Mouse (Mus musculus): ENCODE results near the gene Pcnx3. TPM values are rescaled to one million over a fixed set of nuclear protein-coding genes. Genes with fewer than 3 reads are reported as not detected.

Gene Pcnx3
- total RNA-seq, 2 experiments from 2014 or later, result 66.3 to 72.2 TPM

- DNase-seq (ENCODE audit: low spot score in 2 of 2), result no peak
Measured at GRCm38 (mm10) chr19:5685431-5685830, 3.3 kb downstream of the Pcnx3 start.

GRCm38 (mm10) chr19:5684985-5685384 lies 3.7 kb downstream of the Pcnx3 start:
- no peak for DNase-seq (ENCODE audit: low spot score in 2 of 2)

DNA sequence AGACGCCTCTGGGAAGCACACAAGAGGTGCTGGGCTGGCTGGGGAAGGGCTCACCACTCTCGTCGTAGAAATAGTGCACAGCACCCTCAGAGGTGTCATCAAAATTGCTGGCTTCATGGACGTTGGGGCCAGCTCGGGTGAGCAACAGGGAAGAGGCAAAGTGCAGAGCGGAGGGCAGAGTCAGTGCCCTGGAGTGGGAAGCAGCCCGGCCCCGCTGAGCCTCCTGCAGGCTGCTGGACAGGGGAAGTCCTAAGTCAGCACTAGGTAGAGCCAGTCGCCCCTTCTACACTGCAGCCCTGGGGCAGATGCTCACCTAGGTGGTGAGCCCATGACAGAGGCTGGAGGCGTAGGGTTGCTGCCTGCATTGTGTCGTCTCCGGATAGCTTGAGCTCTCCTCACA lies 4.5 kb downstream of the Pcnx3 start:
- no peak for DNase-seq (ENCODE audit: low spot score in 2 of 2)

GRCm38 (mm10) chr19:5680432-5680831 lies 8.3 kb downstream of the Pcnx3 start:
- no peak for DNase-seq (ENCODE audit: low spot score in 2 of 2)

DNA sequence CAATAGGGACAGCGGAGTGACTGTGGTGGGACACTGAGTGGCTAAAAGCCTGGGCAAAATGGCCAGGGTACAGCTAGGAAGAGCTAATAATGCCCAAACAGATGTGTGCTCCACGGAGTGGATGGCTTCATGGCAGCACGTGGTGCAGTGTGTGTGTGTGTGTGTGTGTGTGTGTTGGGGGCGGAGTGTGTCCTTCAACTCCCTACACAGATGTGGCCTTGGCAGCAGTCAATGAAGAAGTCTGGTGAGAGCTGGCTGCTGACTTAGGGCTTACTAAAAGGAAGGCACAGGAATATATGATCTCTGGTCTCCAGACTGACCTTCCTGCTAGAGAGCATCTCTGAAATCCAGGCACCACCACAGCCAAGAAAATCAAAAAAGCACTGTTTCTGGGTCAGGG lies 20.3 kb downstream of the Pcnx3 start:
- DNase-seq (ENCODE audit: low spot score in 2 of 2), result no peak

DNA sequence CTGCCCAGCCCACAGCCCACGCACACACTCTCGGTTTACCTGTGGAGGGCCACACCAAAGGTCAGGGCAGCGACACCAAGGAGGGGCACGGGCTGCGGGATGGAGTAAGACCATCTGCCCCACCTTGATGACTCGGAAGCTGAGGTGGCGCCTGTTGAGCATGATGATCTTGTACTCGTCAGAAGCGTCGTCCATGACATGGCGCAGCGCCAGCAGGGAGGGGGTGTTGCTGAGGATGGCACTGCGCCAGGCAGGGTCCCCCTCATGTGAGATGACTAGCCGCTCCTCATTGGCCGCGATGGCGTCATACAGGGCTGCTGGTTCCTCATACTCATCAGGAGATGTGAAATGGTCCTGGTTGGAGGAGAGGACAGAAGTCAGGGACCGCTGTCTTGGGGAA lies 22.3 kb downstream of the Pcnx3 start:
- no peak for DNase-seq (ENCODE audit: low spot score in 2 of 2)

DNA sequence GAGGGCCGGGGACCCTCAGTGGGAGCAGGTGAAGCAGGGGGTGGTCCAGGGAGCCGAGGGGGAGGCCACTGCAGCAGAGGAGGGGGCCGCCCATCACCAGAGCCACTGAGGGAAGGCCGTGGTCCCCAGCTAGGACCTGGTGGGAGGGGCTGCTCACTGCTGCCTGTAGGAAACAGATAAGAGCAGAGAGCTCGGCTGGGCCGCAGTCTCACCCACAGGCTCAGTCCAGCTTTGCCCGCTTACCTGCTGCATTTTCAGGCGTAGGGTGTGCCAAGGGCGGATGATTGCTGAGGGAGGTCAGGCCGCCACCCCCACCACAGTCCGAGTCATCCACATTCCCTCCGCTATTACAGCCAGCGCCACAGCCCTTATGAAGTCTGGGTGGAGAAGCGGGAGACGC lies 23.2 kb downstream of the Pcnx3 start:
- no peak for DNase-seq (ENCODE audit: low spot score in 2 of 2)

- no peak for DNase-seq (ENCODE audit: low spot score in 2 of 2)
Measured at GRCm38 (mm10) chr19:5664669-5665257, 23.9 kb downstream of the Pcnx3 start.

- peak; percentile 62 to 77 for DNase-seq (ENCODE audit: low spot score in 2 of 2)
Measured at GRCm38 (mm10) chr19:5662981-5663913, 25.5 kb downstream of the Pcnx3 start, which contains the start of gene Sipa1. Gene Sipa1, minus strand, starts transcription at chr19:5663707.

GRCm38 (mm10) chr19:5662310-5662709 lies 26.4 kb downstream of the Pcnx3 start:
- DNase-seq (ENCODE audit: low spot score in 2 of 2), result no peak

GRCm38 (mm10) chr19:5660942-5661751 lies 27.6 kb downstream of the Pcnx3 start:
- peak in 1 of 2 experiments; percentile 39 for DNase-seq (ENCODE audit: low spot score in 2 of 2)

GRCm38 (mm10) chr19:5654720-5655298 lies 33.9 kb downstream of the Pcnx3 start:
- DNase-seq (ENCODE audit: low spot score in 2 of 2), result no peak

DNA sequence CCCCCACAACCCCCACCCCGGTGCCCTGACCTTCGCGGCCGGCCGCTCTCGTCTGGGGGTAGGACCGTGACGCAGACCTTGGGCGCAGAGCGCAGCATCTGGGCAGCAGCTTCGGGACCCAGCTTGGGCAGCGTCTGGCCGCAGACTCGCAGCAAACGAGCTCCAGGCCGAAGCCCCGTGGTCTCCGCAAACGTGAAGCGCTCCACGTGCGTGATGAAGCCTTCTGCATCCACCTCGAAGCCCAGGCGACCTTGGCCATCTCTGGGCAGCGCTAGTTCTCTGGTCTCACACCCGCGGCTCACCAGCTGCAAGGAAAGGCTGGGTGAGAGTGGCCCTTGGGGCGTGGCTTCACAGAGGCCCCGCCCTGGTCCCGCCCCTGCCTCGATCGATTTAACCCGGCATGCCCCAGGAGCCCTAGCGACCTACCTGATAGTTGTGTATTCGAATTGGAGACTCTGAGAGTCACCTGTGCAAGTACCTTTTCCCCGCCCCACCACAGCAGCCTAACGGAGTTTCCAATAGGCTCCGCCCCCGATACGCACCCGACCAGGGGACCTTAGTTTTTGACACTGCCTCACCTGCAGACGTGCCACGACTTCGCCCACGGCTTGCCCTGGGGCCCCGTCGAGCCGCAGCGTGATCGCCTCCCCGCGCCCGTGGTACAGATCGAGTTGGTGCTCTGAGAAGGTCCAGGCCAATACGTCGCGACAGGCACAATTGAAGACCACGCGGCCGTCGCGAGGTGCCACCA lies 34.6 kb downstream of the Pcnx3 start:
- DNase-seq (ENCODE audit: low spot score in 2 of 2), result no peak

DNA sequence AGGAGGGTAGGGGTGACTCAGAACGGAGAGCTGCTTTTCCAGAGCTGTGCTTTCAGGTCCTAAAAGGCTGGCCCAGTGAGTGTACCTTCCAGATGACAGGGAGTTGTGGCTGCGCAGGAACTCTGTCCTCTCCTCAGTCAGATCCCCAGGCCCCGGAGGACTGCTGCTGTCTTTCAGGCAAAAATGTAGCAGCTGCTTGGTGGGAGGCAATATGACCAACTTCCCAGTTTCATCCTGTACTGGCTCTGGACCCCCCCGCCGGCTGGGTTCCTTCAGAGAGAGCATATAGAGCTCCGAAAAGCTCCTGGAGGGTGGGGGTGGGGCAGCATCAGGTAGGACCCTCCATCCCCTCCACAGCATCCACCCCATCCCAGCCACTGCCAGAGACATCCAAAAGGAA lies 36.1 kb downstream of the Pcnx3 start:
- DNase-seq (ENCODE audit: low spot score in 2 of 2), result no peak

DNA sequence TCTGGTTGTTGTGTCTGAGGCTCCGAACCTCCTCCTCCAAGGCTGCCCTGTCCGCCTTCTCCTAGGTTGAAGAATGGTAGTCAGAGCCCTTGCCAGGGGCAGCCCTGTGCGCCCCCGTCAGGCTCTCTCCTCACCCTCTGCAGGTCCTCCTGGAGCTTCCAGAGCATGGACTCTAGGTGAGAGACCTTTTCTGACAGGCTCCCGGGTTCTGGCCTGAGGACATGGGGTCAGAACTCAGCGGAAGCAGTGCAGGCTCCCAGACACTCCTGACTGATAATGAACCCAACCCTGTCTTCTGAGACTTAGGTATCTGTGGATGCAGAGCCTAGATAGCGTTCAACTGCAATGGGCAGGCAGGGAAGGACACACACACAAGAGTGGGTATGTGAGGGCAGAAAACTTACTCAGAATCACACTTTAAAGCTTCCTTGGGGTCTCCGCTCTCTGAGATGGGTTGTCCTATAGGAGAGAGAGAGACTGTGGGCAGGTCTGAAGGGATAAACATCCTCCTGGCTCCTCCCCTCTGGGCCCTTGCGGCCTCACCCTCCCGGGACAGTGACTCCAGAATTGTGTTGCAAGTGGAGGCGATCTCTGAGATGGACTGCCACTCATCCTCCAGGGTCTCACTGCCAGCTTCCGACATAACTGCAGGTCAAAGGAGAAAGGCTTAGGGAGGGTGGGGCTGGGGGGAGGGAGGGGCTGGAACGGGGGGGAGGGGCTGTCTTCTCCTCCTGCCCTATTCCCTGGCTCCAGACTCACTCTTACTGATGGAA lies 37.0 kb downstream of the Pcnx3 start:
- DNase-seq (ENCODE audit: low spot score in 2 of 2), result no peak

GRCm38 (mm10) chr19:5649298-5649741 lies 39.4 kb downstream of the Pcnx3 start:
- no peak for DNase-seq (ENCODE audit: low spot score in 2 of 2)

DNA sequence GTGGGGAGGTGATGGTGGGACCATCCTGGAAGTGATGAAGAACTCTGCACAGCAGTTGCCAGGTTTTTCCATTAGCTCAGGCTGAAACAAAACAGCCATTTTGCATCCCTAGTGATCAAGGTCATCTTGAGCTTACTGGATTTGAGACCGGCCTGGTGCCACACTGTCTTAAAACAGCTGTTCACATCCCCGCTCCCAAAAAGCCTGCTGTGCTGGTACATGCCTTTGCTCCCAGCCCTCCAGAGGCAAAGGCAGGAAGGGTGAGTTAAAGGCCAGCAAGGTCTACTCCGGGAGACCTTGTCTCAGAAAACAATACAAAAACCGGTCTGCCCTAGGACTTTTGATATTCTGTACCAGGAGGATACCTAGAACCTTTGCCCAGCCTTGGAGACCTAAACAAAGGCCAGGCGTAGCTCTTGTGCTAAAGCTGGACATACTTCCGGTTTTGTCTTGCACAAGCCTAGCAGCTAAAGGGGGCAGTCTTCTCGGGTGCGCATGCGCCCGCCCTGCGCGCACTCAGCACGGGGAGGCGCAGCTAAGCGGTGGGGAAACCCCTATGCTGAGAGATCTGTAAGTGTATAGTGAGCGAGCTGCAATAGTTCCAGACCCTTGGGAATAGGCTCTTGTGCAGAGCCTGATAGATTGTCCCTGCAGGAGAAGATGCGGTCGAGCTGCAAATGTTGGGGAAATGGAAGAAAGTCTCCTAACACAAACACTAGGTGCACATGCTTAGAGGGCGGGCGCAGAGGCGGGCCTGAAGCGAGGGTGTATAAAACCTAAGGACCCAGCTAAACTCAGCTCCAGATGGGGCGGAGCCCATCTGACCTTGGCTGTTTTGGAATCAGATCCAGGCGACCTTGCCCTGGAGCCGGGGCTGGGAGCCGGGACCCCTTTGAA lies 40.1 kb downstream of the Pcnx3 start:
- peak; percentile 79 to 80 for DNase-seq (ENCODE audit: low spot score in 2 of 2)

DNA sequence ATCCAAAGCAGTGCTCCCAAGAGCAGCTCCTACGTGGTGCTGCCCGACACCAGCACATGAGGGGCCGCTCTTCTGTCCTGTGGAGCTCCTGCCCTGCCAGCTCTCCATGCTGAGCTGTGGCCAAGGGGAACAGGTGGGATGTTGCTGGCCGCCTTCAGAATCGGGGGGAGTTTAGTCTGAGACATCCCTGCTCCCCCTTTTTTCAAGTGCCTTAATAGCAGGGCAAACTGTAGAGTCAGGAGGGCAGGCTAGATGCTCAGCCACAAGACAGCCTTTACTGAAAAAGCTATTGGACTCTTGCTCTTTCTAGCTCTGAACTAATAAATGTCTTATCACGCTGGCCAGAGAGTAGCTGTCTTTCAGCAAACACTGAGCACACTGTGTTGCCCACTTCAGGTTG lies 40.9 kb downstream of the Pcnx3 start:
- DNase-seq (ENCODE audit: low spot score in 2 of 2), result no peak

All from layer of hippocampus, postnatal 14 days (tissue).